Mouse (Mus musculus) Muller cell, postnatal 12 days (primary cell): ENCODE measurements around the gene Mpz.

Experiments
- DNase-seq: peaks from one replicate; pipeline ENCODE4 v3.0.0-alpha.2; 2015; ENCODE audit errors: inconsistent ontology term

Gene Mpz

GRCm38 (mm10) chr1:171149974-171150760 is at the start of gene Mpz, which contains the start of gene Sdhc:
TSS of gene Mpz (plus strand) at chr1:171150711.
TSS of gene Sdhc (minus strand) at chr1:171150603.
- peak; percentile 98 for DNase-seq

- no peak for DNase-seq
Observed at GRCm38 (mm10) chr1:171101033-171101432, 49.5 kb upstream of the Mpz start.

GRCm38 (mm10) chr1:171101733-171102546 is 48.6 kb upstream of the Mpz start:
- DNase-seq: peak; percentile 89

- peak; percentile 90 for DNase-seq
Observed at GRCm38 (mm10) chr1:171102547-171103177, 47.8 kb upstream of the Mpz start.

- no peak for DNase-seq
Observed at GRCm38 (mm10) chr1:171103179-171103840, 47.2 kb upstream of the Mpz start.

- DNase-seq: no peak
Observed at GRCm38 (mm10) chr1:171105226-171105625, 45.3 kb upstream of the Mpz start.

GRCm38 (mm10) chr1:171109620-171110019 is 40.9 kb upstream of the Mpz start:
- DNase-seq: no peak

GRCm38 (mm10) chr1:171110659-171111019 is 39.9 kb upstream of the Mpz start:
- no peak for DNase-seq

GRCm38 (mm10) chr1:171111020-171111780 is 39.3 kb upstream of the Mpz start:
- peak; percentile 93 for DNase-seq

GRCm38 (mm10) chr1:171111781-171112575 is 38.5 kb upstream of the Mpz start:
- DNase-seq: peak; percentile 60

GRCm38 (mm10) chr1:171112986-171113385 is 37.5 kb upstream of the Mpz start:
- no peak for DNase-seq

GRCm38 (mm10) chr1:171113873-171114299 is 36.6 kb upstream of the Mpz start, which contains the start of gene Cfap126:
TSS of gene Cfap126 (plus strand) at chr1:171113918.
- DNase-seq: peak; percentile 94

GRCm38 (mm10) chr1:171116280-171116679 is 34.2 kb upstream of the Mpz start:
- no peak for DNase-seq

GRCm38 (mm10) chr1:171118269-171118684 is 32.2 kb upstream of the Mpz start:
- DNase-seq: peak; percentile 76

- DNase-seq: no peak
Observed at GRCm38 (mm10) chr1:171118996-171119395, 31.5 kb upstream of the Mpz start.

GRCm38 (mm10) chr1:171119405-171119804 is 31.1 kb upstream of the Mpz start:
- DNase-seq: no peak

GRCm38 (mm10) chr1:171120893-171121292 is 29.6 kb upstream of the Mpz start:
- no peak for DNase-seq

GRCm38 (mm10) chr1:171121839-171122238 is 28.7 kb upstream of the Mpz start:
- DNase-seq: no peak

GRCm38 (mm10) chr1:171122932-171123331 is 27.6 kb upstream of the Mpz start:
- DNase-seq: no peak

GRCm38 (mm10) chr1:171124398-171124797 is 26.1 kb upstream of the Mpz start:
- no peak for DNase-seq
